Mouse (Mus musculus) bone marrow macrophage, adult 2 months (primary cell): ENCODE measurements around the gene Tmub2.

ENCODE experiments used
- CTCF ChIP-seq: IDR thresholded peaks from 2 replicates; pipeline ENCODE4 v1.5.1; 2012; ENCODE audit warnings: low read depth, mild to moderate bottlenecking, low read length, moderate library complexity
- POLR2A ChIP-seq: IDR thresholded peaks from 2 replicates; pipeline ENCODE4 v1.6.1; 2012; ENCODE audit warnings: mild to moderate bottlenecking, low read depth, low read length, borderline replicate concordance

DNA sequence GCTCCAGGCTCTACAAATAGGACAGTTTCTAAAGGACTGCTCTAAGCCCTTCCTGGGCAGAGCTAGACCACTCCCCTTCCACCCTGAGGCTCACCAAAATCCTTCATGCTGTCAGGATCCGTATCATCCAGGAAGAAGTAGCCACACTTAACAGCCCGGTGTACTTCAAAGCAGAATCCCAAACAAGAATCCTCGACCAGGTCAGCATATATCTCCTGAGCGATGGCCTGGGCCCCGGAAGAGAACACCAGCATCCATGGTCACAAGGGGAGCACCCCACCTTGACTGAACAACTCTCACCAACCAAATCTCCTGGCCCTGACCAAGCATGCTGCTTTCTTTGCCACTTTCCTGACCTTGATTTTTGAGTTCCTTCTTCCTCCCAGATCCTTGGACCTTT, 9.7 kb downstream of the Tmub2 start:
- no peak for TF ChIP-seq POLR2A
- no peak for TF ChIP-seq CTCF
